Mouse (Mus musculus) olfactory bulb, adult 2 months (tissue): Measurements from ENCODE around the gene Tgm3.

ENCODE experiments used
- CTCF ChIP-seq: fragments of 200-500 bp; IDR thresholded peaks from 2 replicates; pipeline ENCODE4 v1.5.1; 2012; ENCODE audit warnings: low read depth, mild to moderate bottlenecking, low read length, moderate library complexity; ENCODE audit not compliant: insufficient read depth
- POLR2A ChIP-seq: fragments of 200-500 bp; IDR thresholded peaks from 2 replicates; pipeline ENCODE4 v1.6.1; 2012; ENCODE audit warnings: mild to moderate bottlenecking, low read depth, low read length, moderate library complexity; ENCODE audit not compliant: insufficient read depth

GRCm38 (mm10) chr2:129994468-129994867, 17.7 kb upstream of the Tgm3 start:
- no peak for TF ChIP-seq POLR2A
- TF ChIP-seq CTCF: no peak
